Mouse (Mus musculus): Measurements from ENCODE around the gene Notch4. TPM values are rescaled to one million over a fixed set of nuclear protein-coding genes. Genes with fewer than 3 reads are reported as not detected.
A peak's percentile ranks its signal among the peaks of the same experiment; 100 is the strongest.

Notch4 gene
- polyA plus RNA-seq, 1 experiment = 0.56 TPM

DNA sequence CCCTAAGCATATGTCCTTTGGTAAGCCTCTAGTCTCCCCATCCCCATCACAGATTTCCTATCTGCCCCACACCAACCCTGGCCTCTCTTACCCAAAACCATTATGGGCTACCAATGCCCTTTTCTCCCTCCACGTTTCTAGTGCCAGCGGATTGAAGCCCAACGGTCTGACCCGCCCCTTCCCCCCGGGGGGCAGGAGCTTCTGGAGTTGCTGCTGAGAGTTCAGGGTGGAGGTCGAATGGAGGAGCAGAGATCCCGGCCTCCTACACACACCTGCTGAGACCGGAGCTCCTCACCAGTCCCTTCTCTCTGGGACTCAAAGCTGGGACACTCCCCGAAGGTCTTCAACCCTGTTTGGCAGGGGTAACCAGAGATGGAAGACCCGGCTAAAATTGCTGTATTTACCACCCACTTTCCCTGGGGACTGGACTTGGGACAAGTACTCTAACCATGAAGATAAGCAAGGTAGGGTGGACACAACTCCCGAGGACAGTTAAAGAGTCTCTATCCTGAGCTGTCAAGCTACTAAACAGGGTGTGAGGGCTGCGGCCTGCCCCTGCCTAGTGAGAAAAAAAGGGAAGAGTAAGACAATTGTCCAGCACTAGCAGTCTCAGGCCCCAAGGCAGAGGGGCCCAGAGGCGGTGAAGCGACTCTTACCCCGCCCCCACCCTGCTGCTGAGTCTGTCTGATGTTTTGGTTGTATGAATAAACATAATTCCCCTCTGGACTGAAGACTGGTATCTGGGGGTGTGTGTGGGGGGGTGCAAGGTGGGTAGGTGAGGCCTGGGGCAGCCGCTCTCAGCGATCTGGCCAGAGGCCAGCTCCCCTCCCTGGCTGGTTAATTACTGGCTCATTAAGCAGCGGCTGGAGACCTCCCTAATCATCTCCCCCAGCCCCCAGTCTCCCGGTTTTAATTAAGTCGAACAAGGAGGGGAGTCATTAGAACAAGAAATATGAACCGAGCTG is 27.2 kb downstream of the Notch4 start, which contains the start of gene Pbx2:
TSS of gene Pbx2 (plus strand) at position 238 of the 965 bp plus-strand sequence.
- peaks cover 3% of the 10 kb centered on the region; the same call in 1 of the 2 replicates for H3K4me1 ChIP-seq (ENCODE audit: control insufficient read depth, insufficient read depth, low read length)
- TF ChIP-seq CTCF (IDR thresholded peaks at IDR 0.05; ENCODE audit: borderline replicate concordance, insufficient read depth, low read length) (no peak), POLR2A (IDR thresholded peaks at IDR 0.05; ENCODE audit: low read depth, low read length) (no peak)
- peak within 1 kb of the TSS; percentile 69 for H3K4me3 ChIP-seq (ENCODE audit: insufficient read depth, low read length)
- peak within 1 kb of the TSS; percentile 74 for H3K27ac ChIP-seq (ENCODE audit: insufficient read depth, low read length)

DNA sequence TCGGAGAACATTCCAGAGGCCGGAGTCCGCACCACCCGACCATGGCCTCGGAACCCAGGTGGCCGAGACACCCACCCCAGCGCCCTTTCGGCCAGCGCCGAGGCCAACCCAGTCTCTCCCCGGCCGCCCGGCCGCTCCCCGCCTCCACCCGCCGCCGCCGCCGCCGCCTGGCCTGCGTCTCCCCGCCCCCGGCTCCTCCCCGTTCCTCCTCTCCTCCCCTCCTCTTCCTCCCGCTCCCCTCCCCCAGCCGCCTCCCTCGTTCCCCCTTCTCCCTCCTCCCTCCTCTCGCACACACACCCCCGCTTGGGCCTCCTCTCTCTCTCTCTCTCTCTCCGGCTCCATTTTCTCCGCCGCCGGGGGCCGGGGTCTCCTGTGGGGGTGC is 27.9 kb downstream of the Notch4 start:
- H3K4me1 ChIP-seq (ENCODE audit: control insufficient read depth, insufficient read depth, low read length) = peaks cover 3% of the 10 kb centered on the region; the same call in 1 of the 2 replicates
- peak overlapping the region; percentile 69 for H3K4me3 ChIP-seq (ENCODE audit: insufficient read depth, low read length)
- peak overlapping the region; percentile 74 for H3K27ac ChIP-seq (ENCODE audit: insufficient read depth, low read length)
- TF ChIP-seq POLR2A (IDR thresholded peaks at IDR 0.05; ENCODE audit: low read depth, low read length) (peak; percentile 81), CTCF (IDR thresholded peaks at IDR 0.05; ENCODE audit: borderline replicate concordance, insufficient read depth, low read length) (no peak)

DNA sequence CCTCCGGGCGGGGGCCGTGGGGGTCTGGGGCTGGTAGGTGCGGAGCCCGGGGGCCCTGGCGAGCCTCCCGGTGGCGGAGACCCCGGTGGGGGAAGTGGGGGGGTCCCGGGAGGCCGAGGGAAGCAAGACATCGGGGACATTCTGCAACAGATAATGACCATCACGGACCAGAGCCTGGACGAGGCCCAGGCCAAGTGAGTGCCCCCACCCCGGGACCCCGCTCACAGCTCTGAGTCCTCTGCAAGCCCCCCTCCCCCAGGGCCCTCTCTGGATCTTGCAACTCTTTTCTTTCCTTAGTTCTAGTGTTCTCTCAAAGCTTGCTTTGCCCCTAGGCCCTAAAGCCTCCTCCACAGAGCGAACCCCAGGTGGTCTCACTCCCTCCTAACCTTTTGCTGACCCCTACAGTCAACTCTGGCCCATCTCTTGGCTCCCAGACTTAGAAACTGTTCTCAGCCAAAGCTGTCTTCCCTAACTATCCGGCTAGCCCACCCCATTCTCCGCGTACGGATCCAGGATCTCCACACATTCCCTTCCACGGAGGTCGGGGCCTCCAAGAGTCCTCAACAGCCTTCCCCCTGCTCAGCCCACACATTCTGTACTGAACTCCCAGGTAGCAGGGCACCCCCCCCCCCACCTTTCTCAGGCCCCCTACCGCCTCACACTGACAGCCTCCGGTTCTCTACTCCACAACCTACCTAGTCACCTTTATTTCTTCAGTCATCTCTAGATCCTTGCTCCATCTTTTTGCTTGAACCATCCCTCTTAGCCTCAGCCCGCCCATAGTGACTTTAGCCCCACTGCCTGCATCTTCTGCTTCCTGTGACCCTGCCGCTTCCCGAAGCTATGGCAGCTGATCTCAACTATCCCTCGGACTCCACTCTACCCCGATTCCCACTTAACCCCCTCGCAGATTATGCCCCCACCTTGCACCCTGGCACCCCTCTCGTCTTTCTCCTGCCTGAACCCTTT is 28.8 kb downstream of the Notch4 start:
- H3K27ac ChIP-seq (ENCODE audit: insufficient read depth, low read length) = peak overlapping the region; percentile 82
- peak overlapping the region; percentile 69 for H3K4me3 ChIP-seq (ENCODE audit: insufficient read depth, low read length)
- TF ChIP-seq POLR2A (IDR thresholded peaks at IDR 0.05; ENCODE audit: low read depth, low read length) (0 out of 2 replicates have a peak, but pooled peaks have one; percentile 42), CTCF (IDR thresholded peaks at IDR 0.05; ENCODE audit: borderline replicate concordance, insufficient read depth, low read length) (no peak)
- H3K4me1 ChIP-seq (ENCODE audit: control insufficient read depth, insufficient read depth, low read length) = peaks cover 3% of the 10 kb centered on the region; the same call in 1 of the 2 replicates

DNA sequence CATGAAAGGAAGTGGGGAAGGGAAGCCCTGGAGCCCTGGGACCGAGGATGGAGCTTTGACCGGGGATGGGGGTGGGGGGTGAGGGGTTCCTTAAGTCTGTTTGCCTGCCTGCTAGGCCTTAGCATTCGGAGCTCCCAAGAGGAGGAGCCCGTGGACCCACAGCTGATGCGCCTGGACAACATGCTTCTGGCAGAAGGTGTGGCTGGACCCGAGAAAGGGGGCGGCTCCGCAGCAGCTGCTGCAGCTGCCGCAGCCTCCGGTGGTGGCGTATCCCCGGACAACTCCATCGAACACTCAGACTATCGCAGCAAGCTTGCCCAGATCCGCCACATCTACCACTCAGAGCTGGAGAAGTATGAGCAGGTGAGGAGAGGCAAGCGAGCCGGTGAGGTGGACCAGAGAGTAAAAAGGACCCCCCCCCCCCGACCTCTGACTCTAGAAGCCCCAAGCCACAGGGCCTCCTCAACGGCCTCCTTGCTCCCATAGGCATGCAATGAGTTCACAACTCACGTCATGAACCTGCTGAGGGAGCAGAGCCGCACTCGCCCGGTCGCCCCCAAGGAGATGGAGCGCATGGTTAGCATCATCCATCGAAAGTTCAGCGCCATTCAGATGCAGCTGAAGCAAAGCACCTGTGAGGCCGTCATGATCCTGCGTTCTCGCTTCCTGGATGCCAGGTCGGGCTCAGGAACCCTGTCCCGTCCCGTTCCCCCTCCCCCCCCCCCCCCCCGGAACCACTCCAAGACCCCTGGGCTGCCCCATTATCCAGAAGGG is 29.9 kb downstream of the Notch4 start:
- TF ChIP-seq POLR2A (IDR thresholded peaks at IDR 0.05; ENCODE audit: low read depth, low read length) (no peak), CTCF (IDR thresholded peaks at IDR 0.05; ENCODE audit: borderline replicate concordance, insufficient read depth, low read length) (0 out of 2 replicates have a peak, but pooled peaks have one; percentile 2)
- Histone ChIP-seq H3K4me1 (ENCODE audit: control insufficient read depth, insufficient read depth, low read length) (peaks cover 3% of the 10 kb centered on the region; the same call in 1 of the 2 replicates), H3K27ac (ENCODE audit: insufficient read depth, low read length) (no peak overlapping the region), H3K4me3 (ENCODE audit: insufficient read depth, low read length) (peak overlapping the region; percentile 69)

DNA sequence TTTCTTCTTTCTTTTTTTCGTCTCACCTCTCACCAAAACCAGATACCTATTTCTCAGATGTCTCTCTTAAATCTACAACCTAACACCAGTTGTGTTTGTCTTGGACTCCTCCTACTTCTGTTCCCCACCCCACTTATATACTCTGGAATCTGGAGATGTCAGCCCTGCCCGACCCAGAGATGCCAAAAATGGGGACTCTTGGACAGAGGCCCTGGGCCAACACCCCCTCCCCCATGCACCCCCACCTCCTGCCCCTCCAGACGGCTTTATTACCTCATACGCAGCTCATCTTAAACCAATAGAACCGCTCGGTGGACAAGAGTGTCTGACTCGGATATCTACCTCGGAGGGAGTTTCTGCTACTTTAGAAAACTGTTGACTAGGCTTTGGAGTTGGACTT is 32.0 kb downstream of the Notch4 start:
- 0 out of 2 replicates have a peak, but pooled peaks cover 3% of the 10 kb centered on the region for H3K4me1 ChIP-seq (ENCODE audit: control insufficient read depth, insufficient read depth, low read length)
- no peak for TF ChIP-seq POLR2A (IDR thresholded peaks at IDR 0.05; ENCODE audit: low read depth, low read length)
- no peak for TF ChIP-seq CTCF (IDR thresholded peaks at IDR 0.05; ENCODE audit: borderline replicate concordance, insufficient read depth, low read length)
- H3K27ac ChIP-seq (ENCODE audit: insufficient read depth, low read length) = no peak overlapping the region
- H3K4me3 ChIP-seq (ENCODE audit: insufficient read depth, low read length) = no peak overlapping the region

DNA sequence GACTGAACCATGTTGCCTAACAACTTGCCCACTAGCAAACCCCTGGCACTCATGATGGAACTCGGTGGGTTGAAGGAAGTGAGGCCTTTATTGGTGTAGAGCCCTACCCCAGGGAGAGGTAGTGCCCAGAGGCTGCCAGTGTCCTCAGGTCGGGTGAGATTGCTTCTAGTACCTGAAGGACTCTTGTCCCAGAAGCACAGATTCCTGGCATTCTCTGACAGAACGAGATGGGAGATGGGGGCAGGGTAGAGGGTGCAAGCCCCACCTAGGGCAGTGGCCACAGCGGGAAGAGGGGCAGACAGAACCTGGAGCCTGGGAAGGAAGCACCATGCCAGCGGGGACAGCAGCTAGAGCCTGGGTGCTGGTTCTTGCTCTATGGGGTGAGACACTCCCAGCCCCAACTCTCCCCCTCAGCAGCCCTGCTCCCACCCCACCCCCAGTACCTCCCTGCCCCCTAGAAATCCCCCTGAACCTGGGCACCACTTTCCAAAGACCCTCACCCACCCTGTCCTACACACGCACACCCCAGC is 33.6 kb downstream of the Notch4 start, which contains the start of gene Ager:
TSS of gene Ager (plus strand) at position 297 of the 530 bp plus-strand sequence.
- no peaks in the 10 kb centered on the region for H3K4me1 ChIP-seq (ENCODE audit: control insufficient read depth, insufficient read depth, low read length)
- no peak within 1 kb of the TSS for H3K27ac ChIP-seq (ENCODE audit: insufficient read depth, low read length)
- TF ChIP-seq CTCF (IDR thresholded peaks at IDR 0.05; ENCODE audit: borderline replicate concordance, insufficient read depth, low read length) (no peak), POLR2A (IDR thresholded peaks at IDR 0.05; ENCODE audit: low read depth, low read length) (peak; percentile 58)
- H3K4me3 ChIP-seq (ENCODE audit: insufficient read depth, low read length) = no peak within 1 kb of the TSS

DNA sequence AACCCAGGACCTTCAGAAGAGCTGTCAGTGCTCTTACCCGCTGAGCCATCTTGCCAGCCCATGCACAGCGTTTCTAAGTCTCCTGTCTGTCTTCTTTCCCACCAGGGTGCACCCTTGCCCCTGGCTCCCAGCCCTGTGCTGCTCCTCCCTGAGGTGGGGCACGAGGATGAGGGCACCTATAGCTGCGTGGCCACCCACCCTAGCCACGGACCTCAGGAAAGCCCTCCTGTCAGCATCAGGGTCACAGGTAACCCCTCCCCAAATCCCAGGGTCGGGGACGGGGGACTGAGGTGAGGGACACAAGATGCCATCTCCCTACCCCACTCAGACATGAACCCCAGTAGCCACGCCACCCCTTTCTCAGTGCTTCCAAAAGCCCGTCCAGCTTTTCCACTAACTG is 35.8 kb downstream of the Notch4 start:
- H3K4me3 ChIP-seq (ENCODE audit: insufficient read depth, low read length) = no peak overlapping the region
- TF ChIP-seq POLR2A (IDR thresholded peaks at IDR 0.05; ENCODE audit: low read depth, low read length) (no peak), CTCF (IDR thresholded peaks at IDR 0.05; ENCODE audit: borderline replicate concordance, insufficient read depth, low read length) (no peak)
- no peak overlapping the region for H3K27ac ChIP-seq (ENCODE audit: insufficient read depth, low read length)
- no peaks in the 10 kb centered on the region for H3K4me1 ChIP-seq (ENCODE audit: control insufficient read depth, insufficient read depth, low read length)

DNA sequence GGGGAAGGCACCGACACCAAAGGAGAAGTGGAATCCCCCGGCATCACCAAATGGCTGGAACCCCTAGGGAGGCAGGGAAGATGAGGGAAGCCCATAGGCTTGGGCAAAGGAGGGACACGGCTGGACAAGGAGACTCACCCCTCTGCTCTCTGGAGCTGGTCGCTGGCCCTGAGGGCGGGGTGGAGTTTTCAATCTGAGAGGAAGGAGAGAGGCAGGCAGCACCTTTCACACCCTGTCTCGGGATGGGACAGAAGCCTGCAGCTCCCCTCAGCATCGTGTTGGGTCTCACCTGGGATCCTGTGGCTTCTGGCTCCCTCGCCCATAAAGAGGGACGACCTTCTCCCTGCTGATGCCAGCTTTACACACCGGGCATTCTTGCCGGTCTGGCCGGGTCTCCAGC is 37.7 kb downstream of the Notch4 start:
- Histone ChIP-seq H3K4me3 (ENCODE audit: insufficient read depth, low read length) (no peak overlapping the region), H3K4me1 (ENCODE audit: control insufficient read depth, insufficient read depth, low read length) (no peaks in the 10 kb centered on the region), H3K27ac (ENCODE audit: insufficient read depth, low read length) (no peak overlapping the region)
- TF ChIP-seq CTCF (IDR thresholded peaks at IDR 0.05; ENCODE audit: borderline replicate concordance, insufficient read depth, low read length) = no peak
- no peak for TF ChIP-seq POLR2A (IDR thresholded peaks at IDR 0.05; ENCODE audit: low read depth, low read length)

Measured in embryonic fibroblast, embryonic 13.5 days (primary cell).